Mouse (Mus musculus) embryo, embryonic 11.5 days (tissue): ENCODE measurements at regions not wholly inside any gene's neighbourhood (a gene's known extent, or its start where the extent isn't known, plus 50 kb on each side); places are given as distances from the start of the nearest gene placed in this dataset.

Source experiments
- DNase-seq: peaks from one replicate; pipeline ENCODE4 v3.0.0-alpha.2; 2012; ENCODE audit warnings: low read depth, low spot score

- no peak for DNase-seq
These were observed 52.1 kb upstream of the Hmcn1 start for GRCm38 (mm10) chr1:151045334-151045733.

- no peak for DNase-seq
These were observed 53.4 kb upstream of the Hmcn1 start for GRCm38 (mm10) chr1:151046626-151047025.

DNA sequence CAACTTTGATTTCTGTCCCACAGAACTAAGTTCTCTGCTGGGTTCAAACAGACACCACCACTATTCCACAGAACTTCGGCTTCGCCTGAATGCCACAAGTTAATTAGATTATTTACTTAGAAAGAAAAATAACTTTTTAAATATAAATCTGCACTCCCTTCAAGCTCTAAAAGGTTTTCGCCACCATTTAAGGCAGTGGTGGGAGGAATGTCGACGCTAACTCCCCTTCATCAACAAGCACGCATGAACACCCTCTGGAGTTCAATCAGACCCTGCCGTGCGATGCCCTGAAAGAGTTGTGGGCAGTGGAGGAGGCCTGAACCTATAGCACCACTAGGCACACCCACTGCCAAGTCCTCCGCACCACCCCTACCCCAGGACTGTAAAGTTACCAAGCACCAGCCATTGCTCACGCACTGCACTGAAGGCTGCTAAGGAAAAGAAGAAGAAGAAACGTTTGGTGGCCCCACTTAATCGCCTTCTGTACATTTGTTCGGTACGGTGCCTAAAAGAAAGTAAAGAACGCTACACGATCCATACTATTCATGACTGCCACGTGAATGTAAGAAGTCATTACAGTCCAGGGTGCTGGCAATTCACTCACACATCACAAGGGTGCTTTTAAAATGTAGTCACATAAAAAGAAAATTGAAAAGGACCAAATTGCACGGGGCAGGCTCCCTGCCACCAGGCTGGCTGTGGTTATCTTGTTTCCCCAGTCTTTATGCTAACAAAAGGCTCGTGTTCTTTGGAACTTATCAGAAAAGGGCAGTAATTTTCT lies 56.7 kb upstream of the Hmcn1 start:
- DNase-seq, result no peak

GRCm38 (mm10) chr1:151050507-151050816 lies 57.2 kb upstream of the Hmcn1 start:
- DNase-seq, result no peak

GRCm38 (mm10) chr1:151053268-151053667 lies 60.0 kb upstream of the Hmcn1 start:
- DNase-seq, result no peak

- DNase-seq, result no peak
These were observed 62.2 kb upstream of the Hmcn1 start for GRCm38 (mm10) chr1:151055396-151055795.

- no peak for DNase-seq
These were observed 66.4 kb upstream of the Hmcn1 start for GRCm38 (mm10) chr1:151059546-151060136.

- no peak for DNase-seq
These were observed 71.9 kb upstream of the Hmcn1 start for GRCm38 (mm10) chr1:151065090-151065567.

DNA sequence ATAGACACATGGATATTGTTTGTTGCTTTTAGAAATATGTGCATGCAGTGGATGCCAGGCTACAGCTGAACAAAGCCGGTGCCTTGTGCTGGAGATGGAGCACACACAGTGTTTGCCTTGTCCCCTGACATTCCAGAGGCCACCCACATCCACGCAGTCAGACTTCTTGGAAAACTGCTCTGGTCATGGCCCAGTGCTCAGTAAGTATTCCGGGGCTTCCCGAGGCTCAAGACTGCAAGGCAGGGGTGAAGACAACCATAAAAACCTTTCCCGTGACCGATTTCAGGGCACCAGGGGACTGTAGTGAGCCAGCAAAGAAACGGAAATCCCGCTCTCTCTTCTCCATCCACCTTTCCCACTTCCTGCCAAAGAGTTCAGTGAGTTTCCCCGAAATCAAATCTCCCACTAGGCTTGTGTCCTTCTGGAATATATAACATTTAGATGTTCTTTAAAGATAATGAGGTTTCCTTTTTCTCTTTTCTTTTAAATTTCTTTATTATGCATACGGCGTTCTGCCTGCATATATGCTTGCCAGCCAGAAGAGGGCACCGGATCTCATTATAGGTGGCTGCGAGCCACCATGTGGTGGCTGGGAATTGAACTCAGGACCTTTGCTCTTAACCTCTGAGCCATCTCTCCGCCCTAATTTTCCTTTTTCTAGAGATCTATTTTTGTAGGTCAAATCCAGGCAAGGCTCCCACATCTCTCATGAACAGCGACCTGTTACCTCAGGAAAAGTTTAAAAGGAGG lies 73.3 kb upstream of the Hmcn1 start:
- DNase-seq, result no peak

- no peak for DNase-seq
These were observed 81.5 kb upstream of the Hmcn1 start for GRCm38 (mm10) chr1:151074508-151075314.

DNA sequence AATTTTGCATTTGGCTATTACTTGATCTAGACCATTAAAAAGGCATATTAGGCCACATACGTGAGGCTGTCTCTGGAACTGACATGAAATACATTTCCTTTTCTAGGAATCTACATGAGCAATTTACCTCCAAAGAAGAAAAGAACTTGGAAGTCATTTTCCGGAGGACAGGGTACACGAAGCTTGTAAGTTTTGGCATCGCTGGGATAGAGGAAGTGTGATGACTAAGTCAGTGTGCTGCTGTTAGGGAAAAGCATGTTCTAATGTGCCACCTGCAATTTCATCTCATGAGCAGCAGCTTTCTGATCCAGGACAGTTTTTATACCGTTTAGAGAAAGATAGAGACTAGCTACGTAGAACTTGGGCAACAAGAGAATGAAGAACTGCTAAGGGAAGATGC lies 82.3 kb upstream of the Hmcn1 start:
- DNase-seq, result no peak

- peak; percentile 51 for DNase-seq
These were observed 85.8 kb upstream of the Hmcn1 start for GRCm38 (mm10) chr1:151078909-151079522.

DNA sequence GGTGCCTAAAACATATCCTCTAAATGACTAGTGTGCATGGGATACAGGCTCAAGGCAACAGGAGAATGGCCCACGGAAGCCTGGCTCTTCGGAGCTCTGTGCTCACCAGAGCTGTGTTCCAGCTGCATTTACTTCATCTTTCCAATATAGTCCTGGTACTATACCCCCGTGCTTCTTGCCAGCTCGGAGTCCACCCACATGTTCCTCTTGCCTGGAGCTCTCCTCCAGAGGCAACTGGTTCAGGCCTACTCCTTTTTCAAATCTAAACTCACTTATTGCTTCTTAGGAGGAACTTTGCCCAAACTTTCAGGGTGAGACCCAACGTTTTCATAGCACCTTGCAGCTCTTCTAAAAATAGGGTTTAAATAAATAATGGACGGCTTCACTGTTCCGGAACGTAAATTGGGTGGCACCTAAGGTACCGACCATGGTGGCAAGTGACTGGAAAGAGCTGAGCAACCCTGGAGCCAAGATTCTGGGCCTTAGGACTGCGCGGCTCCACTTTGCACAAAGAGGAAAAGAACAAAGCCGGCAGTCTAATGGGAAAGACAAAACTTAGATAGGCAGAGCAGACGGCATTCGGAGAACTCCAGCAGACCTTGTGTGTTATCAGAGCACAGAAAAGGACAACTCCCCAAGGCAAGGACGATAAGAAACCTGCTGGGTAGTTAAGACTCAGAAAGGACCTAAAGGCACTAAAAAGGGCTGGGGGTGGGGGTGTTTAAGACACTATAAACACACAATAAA lies 86.6 kb upstream of the Hmcn1 start:
- no peak for DNase-seq

GRCm38 (mm10) chr1:151080510-151080980 lies 87.3 kb upstream of the Hmcn1 start:
- DNase-seq, result no peak

DNA sequence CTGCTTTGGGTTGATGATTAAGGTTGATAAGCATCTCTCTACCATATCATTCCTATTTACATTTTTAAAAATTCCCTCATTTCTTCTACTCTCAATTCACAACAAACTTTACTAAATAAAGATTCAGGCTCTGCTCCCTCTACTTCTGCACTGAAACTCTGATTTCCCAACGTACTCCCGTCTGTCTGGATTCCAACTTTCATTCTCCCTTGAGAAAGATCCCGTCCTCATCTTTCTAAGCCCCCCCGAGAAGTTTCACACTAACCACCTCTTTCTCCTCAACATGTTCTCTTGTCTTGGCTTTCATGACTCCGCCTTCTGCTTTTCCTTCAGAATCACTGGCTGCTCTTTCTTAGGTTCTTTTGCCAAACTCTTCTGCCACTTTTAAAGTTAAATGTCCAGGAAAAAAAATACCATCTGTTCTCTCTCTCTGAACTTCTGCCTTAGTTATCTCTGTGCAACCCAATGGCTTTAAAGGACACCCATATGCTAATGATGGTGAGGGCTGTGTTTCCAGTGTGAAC lies 89.3 kb upstream of the Hmcn1 start:
- no peak for DNase-seq

DNA sequence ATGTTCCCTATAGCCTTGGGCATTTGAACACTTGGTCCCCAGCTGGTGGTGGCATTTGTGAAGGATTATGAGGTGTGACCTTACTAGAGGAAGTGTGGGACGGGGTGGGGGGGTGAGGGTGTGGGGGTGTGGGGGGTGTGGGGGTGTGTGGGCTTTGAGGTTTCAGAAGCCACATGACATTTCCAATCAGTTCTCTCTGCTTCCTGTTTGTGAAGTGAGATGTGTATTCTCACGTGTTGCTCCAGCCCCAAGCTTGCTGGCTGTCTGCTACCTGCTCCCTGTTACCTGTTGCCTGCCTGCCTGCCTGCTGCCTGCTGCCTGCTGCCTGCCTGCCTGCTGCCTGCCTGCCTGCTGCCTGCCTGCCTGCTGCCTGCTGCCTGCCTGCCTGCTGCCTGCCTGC lies 90.6 kb upstream of the Hmcn1 start:
- DNase-seq, result no peak

GRCm38 (mm10) chr1:151086111-151086859 lies 93.0 kb upstream of the Hmcn1 start:
- DNase-seq, result no peak

GRCm38 (mm10) chr1:151087151-151087660 lies 94.0 kb upstream of the Hmcn1 start:
- no peak for DNase-seq

- no peak for DNase-seq
These were observed 94.4 kb upstream of the Gm47985 start for GRCm38 (mm10) chr1:151087811-151088511.
